Mouse (Mus musculus) embryo, embryonic 11.5 days (tissue): ENCODE results near the gene Tmc2.

ENCODE experiments used
- DNase-seq: peaks from one replicate; pipeline ENCODE4 v3.0.0-alpha.2; 2012; ENCODE audit warnings: low read depth, low spot score

Gene Tmc2

GRCm38 (mm10) chr2:130248226-130248625 lies 53.2 kb downstream of the Tmc2 start:
- no peak for DNase-seq

GRCm38 (mm10) chr2:130256762-130257161 lies 61.8 kb downstream of the Tmc2 start:
- DNase-seq, result no peak

DNA sequence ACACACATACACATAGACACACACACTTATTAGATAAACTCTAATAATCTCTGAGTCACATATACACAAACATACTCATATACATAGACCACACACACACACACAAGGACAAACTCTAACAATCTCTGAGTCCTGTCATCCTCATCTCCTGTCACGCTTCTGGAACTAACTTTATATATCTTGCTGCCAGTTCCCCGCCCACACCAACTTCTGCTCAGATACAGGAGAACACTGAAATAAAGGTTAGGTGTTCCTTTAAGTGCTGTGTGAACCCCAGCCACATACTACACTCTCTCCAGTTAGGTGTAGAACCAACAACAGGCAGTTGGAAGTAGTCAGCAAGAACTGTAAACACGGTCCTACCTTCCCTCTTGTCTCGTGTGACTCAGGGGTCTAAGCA lies 65.8 kb downstream of the Tmc2 start:
- DNase-seq, result no peak

GRCm38 (mm10) chr2:130261914-130262313 lies 66.9 kb downstream of the Tmc2 start:
- no peak for DNase-seq

DNA sequence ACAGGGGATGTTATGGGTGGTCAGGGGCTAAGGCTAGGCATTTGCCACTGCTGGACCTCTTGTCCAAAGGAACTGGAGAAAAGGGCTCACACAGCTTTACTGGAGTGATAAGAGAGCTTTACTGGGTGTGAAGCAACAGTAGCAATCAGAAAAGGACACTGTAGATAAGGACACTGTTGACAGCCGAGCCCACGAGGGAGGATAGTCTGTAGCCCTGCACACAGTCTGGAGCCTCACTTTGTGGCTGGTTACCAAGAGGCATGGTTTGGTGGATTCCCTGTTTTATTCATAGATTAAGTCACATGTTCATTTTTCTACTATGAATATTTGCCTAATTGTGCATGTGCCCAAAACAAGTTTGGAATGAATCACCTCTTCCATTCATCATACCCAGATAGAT lies 67.4 kb downstream of the Tmc2 start:
- DNase-seq, result no peak

GRCm38 (mm10) chr2:130265520-130265919 lies 70.5 kb downstream of the Tmc2 start:
- DNase-seq, result no peak

GRCm38 (mm10) chr2:130268074-130268473 lies 73.1 kb downstream of the Tmc2 start:
- no peak for DNase-seq

DNA sequence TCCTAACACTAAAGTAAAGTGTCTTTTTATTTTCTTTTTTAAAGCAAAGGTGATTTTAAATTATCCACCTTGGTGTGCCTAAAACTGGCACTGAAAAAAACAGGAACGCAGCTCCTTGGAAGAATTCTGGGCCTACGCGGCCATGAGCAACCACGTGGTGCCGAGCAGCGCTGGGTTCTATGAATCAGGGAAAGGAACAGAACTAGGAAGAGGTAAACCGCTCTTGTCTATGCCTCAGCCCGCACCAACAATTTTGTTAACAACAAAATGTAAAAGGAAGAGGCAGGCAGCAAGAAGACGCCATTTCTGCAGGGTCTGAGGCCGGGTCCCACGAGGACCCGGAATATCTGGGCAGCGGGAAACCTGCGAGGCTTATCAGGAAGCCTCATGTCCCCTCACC lies 78.7 kb downstream of the Tmc2 start:
- no peak for DNase-seq

GRCm38 (mm10) chr2:130274149-130274861 lies 79.3 kb downstream of the Tmc2 start, which contains the start of gene Nop56:
TSS of gene Nop56 (plus strand) at chr2:130274430.
- DNase-seq, result peak; percentile 97

GRCm38 (mm10) chr2:130274862-130275261 lies 79.9 kb downstream of the Tmc2 start:
- no peak for DNase-seq

GRCm38 (mm10) chr2:130275649-130276048 lies 80.7 kb downstream of the Tmc2 start:
- peak; percentile 48 for DNase-seq

DNA sequence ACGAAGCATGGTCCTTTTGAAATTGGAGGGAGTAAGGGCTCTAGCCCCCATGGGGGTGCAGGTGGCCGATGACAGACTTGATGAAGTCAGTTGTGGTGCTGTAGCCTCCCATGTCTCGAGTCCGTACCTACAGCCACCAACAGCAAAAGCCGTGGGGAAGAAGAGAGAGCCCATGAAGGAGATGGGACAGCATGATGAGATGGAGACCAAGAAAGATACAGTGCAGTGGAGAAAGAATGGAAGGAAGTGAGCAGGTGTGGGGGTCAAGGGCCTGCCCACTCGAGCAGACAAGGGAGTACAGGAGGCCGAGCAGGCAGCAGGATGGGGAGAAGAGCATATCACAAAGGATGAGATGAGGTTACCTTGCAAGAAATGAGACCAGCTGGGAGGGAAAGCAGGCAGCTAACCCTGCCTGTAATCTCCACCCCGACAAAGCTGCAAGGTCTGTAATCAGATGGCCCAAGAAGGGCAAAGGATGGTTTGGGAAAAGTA lies 84.7 kb downstream of the Tmc2 start:
- no peak for DNase-seq

- DNase-seq, result no peak
Measured at GRCm38 (mm10) chr2:130280224-130280623, 85.2 kb downstream of the Tmc2 start.

DNA sequence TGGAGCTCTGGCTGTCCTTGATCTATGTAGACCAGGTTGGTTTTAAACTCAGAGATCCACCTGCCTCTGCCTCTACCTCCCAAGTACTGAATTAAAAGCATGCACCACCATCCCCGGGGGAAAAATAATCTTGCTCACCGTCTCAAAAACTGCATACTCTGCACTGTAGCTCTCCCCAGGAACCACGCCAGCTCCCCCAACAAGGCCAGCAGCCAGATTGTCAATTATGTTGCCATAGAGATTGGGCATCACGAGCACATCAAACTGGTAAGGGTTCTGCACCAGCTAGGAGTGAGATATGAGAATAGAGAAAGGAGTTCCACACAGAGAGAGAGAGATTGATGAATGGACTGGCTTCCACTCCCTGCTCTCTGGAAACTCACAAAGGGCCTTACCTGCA lies 85.8 kb downstream of the Tmc2 start:
- DNase-seq, result no peak

GRCm38 (mm10) chr2:130283854-130284654 lies 89.1 kb downstream of the Tmc2 start, which contains the start of gene Idh3b:
TSS of gene Idh3b (minus strand) at chr2:130284547.
- peak; percentile 72 for DNase-seq

GRCm38 (mm10) chr2:130289086-130289485 lies 94.1 kb downstream of the Tmc2 start:
- no peak for DNase-seq

GRCm38 (mm10) chr2:130291434-130291833 lies 96.4 kb downstream of the Tmc2 start:
- DNase-seq, result peak; percentile 51

DNA sequence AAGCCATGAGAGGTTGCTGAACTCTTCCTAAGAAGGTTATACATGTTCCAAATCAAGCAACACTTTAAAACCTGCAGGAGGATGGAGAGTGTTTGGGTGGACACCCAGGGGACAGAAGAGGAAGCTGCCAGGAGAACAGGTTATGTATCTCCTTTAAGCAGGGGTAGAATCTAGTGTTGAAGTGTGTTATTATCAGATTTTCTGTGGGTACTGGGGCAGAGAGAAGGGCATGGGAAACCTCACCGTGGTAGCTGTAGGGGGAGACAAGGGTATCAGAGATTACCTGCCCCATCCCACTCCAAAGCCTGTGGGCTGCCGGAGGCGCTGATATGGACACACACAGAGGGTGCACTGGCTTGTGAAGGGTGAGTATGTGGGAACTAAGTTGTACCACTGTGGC lies 98.0 kb downstream of the Tmc2 start:
- DNase-seq, result no peak

- DNase-seq, result peak; percentile 29
Measured at GRCm38 (mm10) chr2:130293486-130293885, 98.5 kb downstream of the Tmc2 start.

- no peak for DNase-seq
Measured at GRCm38 (mm10) chr2:130294218-130294935, 99.4 kb downstream of the Tmc2 start.

- peak; percentile 40 for DNase-seq
Measured at GRCm38 (mm10) chr2:130294936-130295277, 99.9 kb downstream of the Tmc2 start, which contains the start of gene Ebf4. TSS of gene Ebf4 (plus strand) at chr2:130295169.
